Mouse (Mus musculus): Measurements from ENCODE around the gene Ryr3.

DNA sequence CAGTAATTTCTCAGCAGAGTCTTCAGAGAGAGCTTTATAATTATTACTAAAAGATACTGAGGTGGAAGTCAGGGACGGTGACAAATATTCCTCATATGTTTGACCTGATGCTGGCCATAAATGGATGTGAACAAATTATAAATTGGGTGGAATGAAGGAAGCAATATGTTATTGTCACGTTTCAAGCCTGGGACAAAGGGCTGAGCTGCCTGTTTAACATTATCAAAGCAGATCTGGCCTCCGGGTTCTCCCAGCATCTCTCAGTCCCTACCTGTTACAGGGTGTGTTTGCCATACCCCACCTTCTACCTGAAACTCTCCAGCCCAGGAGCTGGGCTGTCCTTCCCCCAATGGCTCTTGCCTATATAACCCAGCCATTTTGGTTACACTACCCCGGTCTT, 463.6 kb downstream of the Ryr3 start:
- no peak for TF ChIP-seq CTCF (IDR thresholded peaks at IDR 0.05; ENCODE audit: borderline replicate concordance, insufficient read depth, low read length)
- TF ChIP-seq POLR2A (IDR thresholded peaks at IDR 0.05; ENCODE audit: low read depth, low read length): no peak
